Mouse (Mus musculus) olfactory bulb, adult 2 months (tissue): Measurements from ENCODE around the gene Gpn2. TPM values are rescaled to one million over a fixed set of nuclear protein-coding genes. Genes with fewer than 3 reads are reported as not detected.
A peak's percentile ranks its signal among the peaks of the same experiment; 100 is the strongest.

ENCODE experiments used
- H3K27ac ChIP-seq: fragments of 200-500 bp; 2 replicates; pipeline ENCODE4 v1.5.1; 2012; ENCODE audit warnings: low read depth, low read length; ENCODE audit not compliant: insufficient read depth
- H3K4me1 ChIP-seq: fragments of 200-500 bp; 2 replicates; pipeline ENCODE4 v1.6.1; 2012; ENCODE audit warnings: low read length; ENCODE audit not compliant: control insufficient read depth, insufficient read depth
- H3K4me3 ChIP-seq: fragments of 200-500 bp; 2 replicates; pipeline ENCODE4 v1.5.1; 2012; ENCODE audit warnings: mild to moderate bottlenecking, low read depth, low read length, moderate library complexity; ENCODE audit not compliant: insufficient read depth
- CTCF ChIP-seq: fragments of 200-500 bp; IDR thresholded peaks from 2 replicates; pipeline ENCODE4 v1.5.1; 2012; ENCODE audit warnings: low read depth, mild to moderate bottlenecking, low read length, moderate library complexity; ENCODE audit not compliant: insufficient read depth
- POLR2A ChIP-seq: fragments of 200-500 bp; IDR thresholded peaks from 2 replicates; pipeline ENCODE4 v1.6.1; 2012; ENCODE audit warnings: mild to moderate bottlenecking, low read depth, low read length, moderate library complexity; ENCODE audit not compliant: insufficient read depth
- WGBS: fragments of 180-500 bp; shearing (Covaris S2); methylation state at CpG from one replicate; pipeline ENCODE4 v1.1.7; 2018; 5-methylcytosine and 5-hydroxymethylcytosine counted together
- polyA plus RNA-seq: library from polyadenylated mRNA; stranded (reverse); fragments of >200 nt; gene quantifications from 2 replicates; pipeline ENCODE4 v1.2.4, GENCODE M21; 2012; ENCODE audit warnings: low replicate concordance; ENCODE audit not compliant: missing spikeins, insufficient read depth, insufficient read length

Gpn2 gene
- polyA plus RNA-seq, 1 experiment, result not detected

GRCm38 (mm10) chr4:133577983-133578382 lies 6.2 kb upstream of the Gpn2 start:
- Histone ChIP-seq H3K4me3 (no peak overlapping the region), H3K27ac (no peak overlapping the region), H3K4me1 (peaks cover 4% of the 10 kb centered on the region)
- TF ChIP-seq POLR2A (no peak), CTCF (no peak)
- 54% methylated on average over 12 of the region's 12 CpGs for WGBS

DNA sequence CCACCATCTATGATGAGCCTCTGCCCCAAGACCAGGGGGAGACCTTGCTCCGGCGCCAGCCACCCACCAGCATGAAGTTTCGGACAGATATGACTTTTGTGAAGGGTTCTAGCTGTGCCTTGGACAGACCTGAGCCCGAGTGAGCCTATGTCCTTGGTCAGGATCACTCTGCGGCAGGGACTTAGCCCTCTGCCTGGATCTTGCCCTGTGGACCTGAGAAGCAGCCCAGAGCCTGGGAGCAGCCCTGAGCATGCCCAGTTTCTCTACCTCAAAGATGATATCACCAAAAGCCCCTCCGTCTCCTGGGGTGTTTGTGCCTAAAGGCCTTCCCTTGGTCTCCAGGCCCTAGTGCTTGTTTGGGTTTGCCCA lies 488 bp upstream of the Gpn2 start:
- Histone ChIP-seq H3K4me1 (peaks cover 8% of the 10 kb centered on the region), H3K27ac (peak overlapping the region; percentile 81), H3K4me3 (peak overlapping the region; percentile 72)
- TF ChIP-seq POLR2A, result no peak
- TF ChIP-seq CTCF, result no peak
- WGBS, result 65% methylated on average over 6 of the region's 6 CpGs

GRCm38 (mm10) chr4:133592570-133592969 lies 8.4 kb downstream of the Gpn2 start:
- WGBS, result 28% methylated on average over 7 of the region's 7 CpGs
- no peak overlapping the region for H3K4me3 ChIP-seq
- H3K4me1 ChIP-seq, result peaks cover 8% of the 10 kb centered on the region
- TF ChIP-seq POLR2A (no peak), CTCF (peak; percentile 65)
- H3K27ac ChIP-seq, result no peak overlapping the region

GRCm38 (mm10) chr4:133595538-133595937 lies 11.4 kb downstream of the Gpn2 start:
- Histone ChIP-seq H3K27ac (no peak overlapping the region), H3K4me3 (no peak overlapping the region), H3K4me1 (peaks cover 17% of the 10 kb centered on the region)
- no peak for TF ChIP-seq POLR2A
- no peak for TF ChIP-seq CTCF
- 70% methylated on average over 7 of the region's 7 CpGs for WGBS

- no peak overlapping the region for H3K4me3 ChIP-seq
- WGBS, result 85% methylated on average over 6 of the region's 6 CpGs
- H3K27ac ChIP-seq, result no peak overlapping the region
- TF ChIP-seq CTCF (no peak), POLR2A (no peak)
- peaks cover 17% of the 10 kb centered on the region for H3K4me1 ChIP-seq
Measured at GRCm38 (mm10) chr4:133596084-133596483, 11.9 kb downstream of the Gpn2 start.

- no peak overlapping the region for H3K27ac ChIP-seq
- WGBS, result 60% methylated on average over 4 of the region's 4 CpGs
- H3K4me3 ChIP-seq, result no peak overlapping the region
- TF ChIP-seq CTCF, result no peak
- no peak for TF ChIP-seq POLR2A
- peaks cover 24% of the 10 kb centered on the region for H3K4me1 ChIP-seq
Measured at GRCm38 (mm10) chr4:133598616-133599015, 14.5 kb downstream of the Gpn2 start.

DNA sequence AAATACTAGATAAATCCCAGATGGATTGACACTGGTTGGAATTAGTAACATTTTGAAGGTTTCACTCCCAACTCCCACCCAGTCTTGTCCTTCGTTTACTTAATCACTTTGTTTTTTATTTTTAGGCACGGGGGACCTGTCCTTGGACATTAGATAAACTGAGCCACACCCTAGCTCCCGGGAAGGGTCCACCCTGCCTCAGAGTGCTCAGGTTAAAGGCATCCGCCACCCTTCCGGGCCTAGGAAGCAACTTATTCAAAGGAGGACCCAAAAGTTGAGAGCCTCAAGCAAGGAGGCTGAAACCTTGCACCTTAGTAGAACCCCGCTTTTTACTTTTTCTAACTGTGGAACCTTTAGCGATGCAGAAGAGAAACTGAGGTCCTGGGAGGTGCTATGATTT lies 15.0 kb downstream of the Gpn2 start:
- Histone ChIP-seq H3K4me1 (peaks cover 24% of the 10 kb centered on the region), H3K4me3 (peak overlapping the region; percentile 49), H3K27ac (no peak overlapping the region)
- no peak for TF ChIP-seq CTCF
- WGBS, result 31% methylated on average over 7 of the region's 7 CpGs

DNA sequence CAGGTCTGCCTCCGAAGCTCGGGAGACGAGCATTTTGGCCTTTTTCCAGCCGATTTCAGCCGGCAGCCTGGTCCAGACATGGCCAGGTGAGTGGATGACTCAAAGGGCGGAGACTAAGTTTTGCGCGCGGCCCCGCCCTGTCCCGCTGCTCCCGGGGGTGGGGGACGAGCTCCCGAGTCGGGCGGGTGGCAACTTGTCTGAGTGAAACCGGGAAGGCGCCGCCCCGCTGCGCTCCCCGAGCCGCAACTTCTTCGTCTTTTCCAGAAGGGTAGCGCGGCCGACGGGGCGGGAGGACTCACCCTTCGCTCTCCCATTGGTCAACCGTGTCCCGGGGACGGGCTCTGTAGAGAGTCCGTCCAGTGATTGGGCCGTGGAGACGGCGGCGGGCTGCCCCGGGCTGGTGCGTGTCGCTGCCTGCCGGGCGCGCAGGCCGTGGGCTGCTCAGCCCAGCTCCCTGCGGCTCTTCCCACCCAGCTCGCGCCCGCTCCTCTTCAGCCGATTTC lies 15.5 kb downstream of the Gpn2 start:
- Histone ChIP-seq H3K4me3 (peak overlapping the region; percentile 49), H3K27ac (no peak overlapping the region), H3K4me1 (peaks cover 24% of the 10 kb centered on the region)
- WGBS, result under 1% methylated on average over 50 of the region's 50 CpGs
- TF ChIP-seq POLR2A (no peak), CTCF (no peak)

- no peak overlapping the region for H3K27ac ChIP-seq
- H3K4me3 ChIP-seq, result no peak overlapping the region
- WGBS, result 21% methylated on average over 9 of the region's 9 CpGs
- no peak for TF ChIP-seq CTCF
- no peak for TF ChIP-seq POLR2A
- peaks cover 20% of the 10 kb centered on the region for H3K4me1 ChIP-seq
Measured at GRCm38 (mm10) chr4:133600306-133600705, 16.1 kb downstream of the Gpn2 start.

- Histone ChIP-seq H3K27ac (no peak within 1 kb of the TSS), H3K4me3 (no peak within 1 kb of the TSS), H3K4me1 (peaks cover 16% of the 10 kb centered on the region)
- TF ChIP-seq POLR2A (no peak), CTCF (no peak)
- WGBS, result 7% methylated on average over 16 of the region's 16 CpGs
Measured at GRCm38 (mm10) chr4:133601721-133602218, 17.6 kb downstream of the Gpn2 start, which contains the start of gene Sfn. Gene Sfn (minus strand): TSS chr4:133602168.
